Mouse (Mus musculus) thymus, postnatal 36 days (tissue): ENCODE data around the gene Samd8.

Experiments used
- DNase-seq, 2 experiments: peaks; one replicate each; pipeline ENCODE4 v3.0.0; 2022; ENCODE audit warnings: mixed read lengths in 2 of 2

Samd8 gene

DNA sequence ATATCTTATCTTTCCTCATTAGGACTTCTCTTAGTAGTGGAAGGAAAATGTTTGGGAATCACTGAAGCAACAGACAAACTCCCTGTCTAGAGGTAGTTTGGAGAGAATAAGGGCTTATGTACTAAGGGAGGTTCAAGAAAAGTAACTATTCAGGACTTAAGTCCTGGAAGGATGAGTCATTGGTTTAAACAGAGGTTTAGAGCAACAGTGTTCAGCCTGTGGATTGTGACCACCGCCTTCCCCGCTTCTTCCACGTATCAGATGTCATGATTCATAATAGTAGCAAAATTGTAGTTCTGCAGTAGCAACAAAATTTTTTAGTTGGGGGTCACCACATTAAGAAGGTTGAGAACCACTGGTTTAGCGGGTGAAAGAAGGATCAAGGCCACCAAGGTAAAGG lies 50.3 kb downstream of the Samd8 start:
- no peak for DNase-seq

DNA sequence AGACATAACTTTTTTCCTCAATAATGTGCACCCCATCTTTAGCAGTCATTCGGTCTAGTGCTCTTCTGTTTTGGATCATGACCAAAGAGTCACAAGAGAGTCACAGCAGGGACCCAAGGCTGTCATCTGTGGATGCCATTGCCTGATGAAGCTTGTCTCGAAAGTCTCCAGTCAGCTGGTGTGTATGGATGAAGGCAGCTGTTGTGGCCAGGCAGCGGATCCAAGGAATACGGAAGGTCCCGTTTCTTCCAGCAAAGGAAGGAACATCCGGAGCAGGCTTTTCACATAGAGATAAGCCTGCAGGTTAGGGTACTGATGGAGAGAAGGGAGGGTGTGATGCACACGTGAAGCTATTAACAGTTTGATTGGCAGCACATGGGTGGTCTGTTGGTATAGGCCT lies 51.3 kb downstream of the Samd8 start:
- no peak for DNase-seq

DNA sequence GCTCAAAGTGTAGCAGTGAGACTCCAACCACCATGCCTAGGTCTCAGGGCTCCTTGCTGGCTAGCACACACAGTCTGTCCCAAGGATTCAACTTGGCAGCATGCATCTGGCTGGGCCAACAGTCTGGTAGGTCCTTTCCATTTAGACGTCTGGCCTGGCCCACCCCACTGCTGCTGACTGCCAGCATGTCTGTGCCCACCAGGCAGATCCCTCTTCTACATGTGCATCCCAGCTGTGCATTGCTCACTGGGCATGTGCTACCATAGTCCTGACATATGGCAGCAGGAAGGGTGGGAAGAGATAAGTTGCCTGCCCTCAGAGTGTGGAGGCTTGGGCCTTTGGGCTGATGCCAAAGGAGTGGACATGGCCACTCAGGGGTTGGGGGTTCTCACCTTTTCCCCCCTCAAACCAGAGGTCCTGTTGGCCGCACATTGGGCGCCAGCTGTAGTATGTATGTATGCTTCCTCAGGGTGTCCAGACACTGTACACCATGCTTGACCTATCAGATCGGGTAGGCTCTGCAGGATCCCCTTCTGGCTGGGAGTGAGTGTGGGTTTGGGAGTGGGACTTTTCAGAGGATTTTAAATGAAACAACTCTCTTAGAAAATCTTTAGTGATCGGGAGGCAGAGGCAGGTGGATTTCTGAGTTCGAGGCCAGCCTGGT lies 52.3 kb downstream of the Samd8 start:
- DNase-seq = no peak

DNA sequence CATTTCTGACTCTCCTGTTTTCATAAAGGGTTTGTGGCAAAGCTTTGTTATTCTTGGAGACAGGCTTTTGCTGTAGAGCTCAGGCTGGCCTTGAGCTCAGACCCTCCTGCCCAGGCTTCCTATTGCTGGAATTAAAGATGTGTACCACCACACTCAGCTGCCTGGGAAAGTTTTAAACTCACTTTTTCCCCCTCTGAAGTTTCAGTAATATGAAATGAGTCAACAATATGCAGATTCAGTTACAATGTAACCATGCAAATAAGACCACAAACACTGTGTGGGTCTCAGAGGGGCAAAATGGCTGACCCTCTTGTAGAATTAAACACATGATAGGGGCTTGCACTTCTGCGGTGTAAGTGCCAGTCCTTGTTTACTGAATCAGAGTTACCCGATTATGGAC lies 55.9 kb downstream of the Samd8 start:
- no peak for DNase-seq

DNA sequence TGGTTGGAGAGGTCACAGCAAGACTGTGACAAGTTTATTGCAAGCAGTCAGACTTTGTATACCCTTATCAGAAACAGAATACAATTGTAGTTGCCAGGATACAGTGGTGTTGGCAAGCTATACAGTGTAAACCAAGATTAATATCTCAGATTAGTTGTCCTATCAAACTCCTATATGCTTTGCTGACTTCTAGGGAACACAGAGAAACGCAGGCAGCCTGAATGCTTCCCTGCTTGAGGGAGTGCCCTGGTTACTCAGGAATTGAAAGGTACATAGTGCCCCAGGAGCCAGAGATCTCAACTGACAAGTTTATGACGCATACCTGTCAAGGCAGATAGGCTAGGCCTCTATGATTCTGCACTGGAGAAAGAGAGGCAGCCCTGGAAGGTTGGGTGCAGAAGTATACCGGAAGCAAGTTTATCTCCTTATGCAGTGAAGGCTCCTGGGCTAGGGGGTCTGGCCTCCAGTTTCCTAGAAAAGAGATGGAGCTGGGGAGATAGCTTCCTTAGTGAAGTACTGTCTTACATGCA lies 56.4 kb downstream of the Samd8 start:
- DNase-seq = no peak

DNA sequence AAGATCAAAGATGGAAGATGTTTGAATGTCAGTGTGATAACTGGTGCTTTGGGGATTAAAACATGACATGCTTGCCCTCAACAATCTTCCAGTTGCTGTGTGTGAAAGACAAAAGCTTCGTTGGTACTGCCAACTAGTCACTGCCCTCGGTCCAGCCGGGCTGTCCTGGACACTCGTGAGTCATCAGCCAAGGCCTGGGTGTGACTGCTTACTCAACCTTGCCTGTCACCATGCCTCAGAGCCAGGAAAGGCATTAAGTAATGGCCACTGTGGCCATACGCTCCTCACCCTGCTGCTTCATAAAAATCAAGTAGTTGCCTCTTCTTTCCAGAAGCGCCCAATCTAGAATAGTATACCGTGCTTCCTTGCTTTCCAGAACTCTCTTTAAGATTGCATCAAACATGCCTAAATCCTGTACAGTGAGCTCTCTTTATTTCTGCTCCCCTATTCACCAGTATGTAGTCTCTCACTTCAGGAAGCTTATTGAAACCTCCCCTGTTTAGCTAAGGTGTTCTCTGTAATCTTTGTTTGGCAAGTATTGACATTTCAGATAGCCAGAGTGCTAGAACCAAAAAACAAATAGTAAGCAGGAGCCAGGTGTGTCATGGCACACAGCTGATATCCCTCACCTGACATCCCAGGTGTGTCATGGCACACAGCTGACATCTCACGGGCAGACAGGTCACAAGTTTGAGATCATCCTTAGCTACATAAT lies 58.0 kb downstream of the Samd8 start:
- DNase-seq = no peak

DNA sequence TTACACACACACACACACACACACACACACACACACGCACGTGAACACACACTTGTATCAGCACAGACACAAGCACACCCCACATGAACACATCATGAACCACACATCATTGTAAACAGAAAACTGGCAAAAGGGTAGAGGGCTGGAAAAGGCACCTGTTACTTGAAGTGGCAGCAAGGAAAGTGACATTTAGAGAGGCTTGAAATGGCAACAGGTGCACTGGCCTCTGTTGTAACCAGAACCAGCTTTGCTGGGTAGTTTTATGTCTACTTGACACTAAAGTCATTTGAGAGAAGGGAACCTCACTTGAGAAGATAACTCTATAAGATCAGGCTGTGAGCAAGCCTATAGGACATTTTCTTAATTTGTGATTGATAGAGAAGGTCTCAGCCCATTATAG lies 59.1 kb downstream of the Samd8 start:
- no peak for DNase-seq

DNA sequence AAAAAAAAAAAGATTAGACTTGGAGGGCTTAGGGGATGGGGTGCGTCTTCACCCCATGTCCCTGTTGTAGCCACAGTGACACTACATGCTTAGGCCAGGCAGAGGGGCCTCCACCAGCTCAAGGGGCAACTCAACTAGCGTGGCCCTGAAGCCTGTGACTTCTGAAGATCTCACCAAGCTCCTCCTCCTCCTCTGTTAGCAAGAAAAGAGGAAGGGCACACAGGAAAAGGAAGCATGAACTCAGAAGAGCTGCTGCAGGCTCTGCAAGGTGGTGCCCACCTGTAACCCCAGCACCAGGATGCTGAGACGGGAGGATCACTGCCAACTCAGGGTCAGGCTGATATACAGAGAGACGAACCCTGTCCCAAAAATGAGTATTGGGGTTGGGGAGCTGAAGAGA lies 61.0 kb downstream of the Samd8 start:
- DNase-seq = no peak

DNA sequence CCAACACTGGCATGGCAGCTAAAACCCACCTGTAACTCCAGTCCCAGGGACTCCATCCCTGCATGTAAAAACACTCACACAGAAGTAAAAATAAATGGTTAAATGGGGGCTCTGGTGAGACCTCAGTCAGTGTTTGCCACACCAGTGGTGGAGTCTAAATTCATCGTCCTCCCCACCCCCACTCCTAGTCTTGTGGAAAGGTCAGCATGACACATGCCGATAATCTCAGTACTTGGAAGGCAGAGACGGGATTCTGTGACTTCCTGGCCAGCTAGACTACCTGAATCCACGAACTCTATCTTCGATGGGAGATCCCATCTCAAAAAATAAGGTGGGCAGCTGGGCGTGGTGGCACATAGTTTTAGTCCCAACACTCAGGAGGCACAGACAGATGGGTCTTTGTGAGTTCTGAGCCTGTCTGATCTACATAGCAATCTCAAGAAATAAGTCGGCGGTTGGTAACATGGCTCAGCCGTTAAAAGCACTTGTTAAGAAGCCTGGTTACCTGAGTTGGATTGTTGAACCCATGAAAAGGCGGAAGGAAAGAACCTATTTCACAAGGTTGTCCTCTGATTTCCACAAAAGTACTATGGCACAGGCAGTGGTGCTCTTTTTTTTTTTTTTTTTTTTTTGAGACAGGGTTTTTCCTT lies 61.5 kb downstream of the Samd8 start:
- DNase-seq = no peak

DNA sequence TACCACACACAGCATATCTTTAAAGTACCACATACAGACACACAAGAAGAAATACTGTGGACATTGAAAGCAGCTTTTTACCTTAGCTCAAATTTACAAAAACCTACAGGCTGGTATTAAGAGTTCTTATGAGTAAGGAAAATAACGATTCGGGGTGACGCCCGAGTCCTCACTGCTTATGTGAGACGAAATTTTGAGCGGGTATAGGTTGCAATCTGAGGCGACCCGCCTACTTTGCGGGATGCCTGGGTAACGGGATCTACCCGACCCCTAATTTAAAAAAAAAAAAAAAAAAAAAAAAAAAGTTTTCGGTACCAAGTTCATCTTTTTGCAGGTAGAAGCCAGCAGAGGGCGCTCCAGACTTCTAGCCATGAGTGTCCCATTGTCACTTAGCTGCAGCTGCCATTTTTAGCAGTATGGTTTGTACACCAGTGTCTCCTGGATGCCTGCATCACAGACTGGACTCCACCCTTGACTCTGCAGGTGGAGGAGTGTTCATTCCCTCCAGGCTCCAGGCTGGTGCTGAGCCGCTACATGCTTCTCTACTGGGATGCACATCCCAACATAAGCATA lies 62.3 kb downstream of the Samd8 start:
- DNase-seq = peak; percentile 68 to 69

DNA sequence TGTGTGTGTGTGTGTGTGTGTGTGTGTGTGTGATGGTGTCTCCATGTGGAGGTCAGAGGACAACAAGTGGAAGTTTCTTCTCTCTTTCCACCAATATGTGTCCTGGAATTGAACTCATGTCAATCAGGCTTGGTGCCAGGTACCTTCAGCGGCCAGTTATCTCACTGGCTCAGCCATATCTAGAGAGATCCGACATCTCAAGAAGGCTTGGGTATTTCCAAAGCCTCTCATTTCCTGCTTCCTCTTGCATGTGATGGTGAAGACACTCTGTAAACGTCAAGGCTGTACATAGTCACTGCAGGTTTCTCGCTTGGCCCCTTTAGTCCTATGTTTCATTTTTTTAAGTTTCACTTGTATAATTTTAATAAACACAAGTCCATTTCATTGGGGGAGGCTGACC lies 62.9 kb downstream of the Samd8 start:
- DNase-seq = no peak

DNA sequence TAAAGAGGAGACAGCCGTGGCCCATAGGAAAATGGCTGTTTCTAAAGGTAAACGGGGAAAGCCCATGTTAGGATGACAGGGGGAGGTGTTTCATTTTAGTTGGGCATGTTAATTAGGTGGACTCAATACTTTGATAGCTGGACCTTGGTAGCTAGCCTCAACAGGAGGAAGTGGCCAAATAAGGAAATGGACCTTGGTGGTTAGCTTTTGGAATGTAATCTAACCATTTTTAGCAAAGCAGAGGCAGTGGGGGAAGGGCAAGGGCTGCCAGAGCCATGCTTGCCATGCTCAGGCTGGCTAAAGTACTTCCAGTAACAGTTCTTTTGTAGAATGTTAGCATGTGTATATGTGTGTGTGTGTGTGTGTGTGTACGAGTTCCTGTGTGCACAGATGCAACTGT lies 63.5 kb downstream of the Samd8 start:
- DNase-seq = no peak

DNA sequence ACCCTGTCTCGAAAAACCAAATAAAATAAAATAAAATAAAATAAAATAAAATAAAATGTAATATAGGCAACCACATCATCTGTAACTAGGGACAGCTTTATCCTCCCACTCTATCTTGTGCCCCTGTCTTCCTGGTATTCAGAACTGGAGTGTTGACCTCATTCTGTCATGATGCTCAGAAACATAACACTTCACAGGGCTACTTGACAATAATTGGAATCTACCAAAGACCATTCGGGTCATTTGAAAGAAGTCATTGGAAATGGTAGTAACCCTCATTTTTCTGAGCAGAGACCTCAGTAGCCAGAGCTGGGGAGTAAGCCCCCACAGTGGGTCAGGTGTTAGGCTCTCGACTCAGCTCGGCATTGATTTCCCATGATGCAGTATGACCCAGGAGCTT lies 64.3 kb downstream of the Samd8 start:
- no peak for DNase-seq

DNA sequence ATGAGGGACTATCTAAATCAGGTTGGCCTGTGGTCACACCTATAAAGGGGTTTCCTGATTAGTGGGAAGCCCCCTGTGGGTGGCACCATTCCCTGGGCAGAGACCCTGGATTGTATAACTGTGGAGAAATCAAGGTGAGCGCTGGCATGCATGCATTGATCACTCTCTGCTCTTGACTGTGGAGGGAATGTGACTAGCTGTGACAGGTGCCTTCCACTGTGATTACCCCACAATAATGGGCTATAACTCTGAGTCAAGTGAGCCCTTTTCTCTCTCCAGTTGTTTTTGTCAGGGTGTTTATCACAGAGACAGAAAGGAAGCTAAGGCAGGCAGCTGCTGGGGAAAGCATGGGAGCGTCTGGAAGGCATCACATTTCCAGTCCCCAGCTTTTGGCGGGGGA lies 65.9 kb downstream of the Samd8 start:
- DNase-seq = no peak

DNA sequence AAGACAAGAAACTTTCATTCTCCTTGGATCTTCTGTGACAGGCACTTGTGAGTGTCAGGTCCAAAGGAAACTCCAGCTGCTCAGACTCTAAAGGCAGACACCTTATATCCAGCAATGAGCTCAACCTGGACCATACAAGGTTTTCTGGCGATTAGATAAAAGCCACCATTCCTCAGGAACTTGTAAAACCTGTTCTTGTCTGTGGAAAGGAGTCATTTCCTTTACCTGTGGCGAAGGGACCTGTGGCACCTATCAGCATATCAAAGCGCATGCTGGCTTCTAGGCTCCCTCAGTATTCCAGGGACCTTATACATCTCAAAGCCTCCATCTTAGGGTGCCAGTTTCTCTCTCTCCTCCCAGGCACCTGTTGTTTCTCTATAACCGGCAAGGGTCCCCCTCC lies 67.1 kb downstream of the Samd8 start:
- DNase-seq = no peak

DNA sequence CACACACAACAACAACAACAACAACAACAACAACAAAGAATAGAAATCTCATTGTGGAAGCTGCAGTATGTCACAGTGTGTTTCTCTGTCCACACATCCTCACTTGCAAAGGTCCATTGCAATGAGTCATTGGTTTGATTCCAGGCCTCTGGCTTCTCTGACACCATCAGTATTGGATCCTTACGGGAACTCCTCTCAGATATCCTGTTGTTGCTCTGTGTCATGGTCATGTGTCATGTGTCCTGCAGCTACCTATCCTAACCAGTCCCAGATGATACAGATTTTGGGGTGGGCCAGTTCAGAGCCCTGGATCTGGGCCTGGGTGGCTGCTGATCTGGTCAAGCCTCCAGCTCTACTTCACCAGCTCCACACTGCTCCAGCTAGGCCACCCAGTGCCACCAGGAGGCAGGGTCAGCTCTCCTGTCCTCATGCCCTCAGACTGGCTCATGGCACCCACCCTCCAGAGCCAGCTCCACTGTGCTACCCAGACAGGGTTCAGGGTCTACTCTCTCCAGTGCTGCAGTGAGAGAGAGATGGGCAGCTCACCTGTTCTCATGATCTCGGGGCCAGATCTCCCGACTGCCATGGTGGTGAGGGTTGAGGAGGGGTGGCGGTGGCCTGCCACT lies 70.7 kb downstream of the Samd8 start:
- no peak for DNase-seq

DNA sequence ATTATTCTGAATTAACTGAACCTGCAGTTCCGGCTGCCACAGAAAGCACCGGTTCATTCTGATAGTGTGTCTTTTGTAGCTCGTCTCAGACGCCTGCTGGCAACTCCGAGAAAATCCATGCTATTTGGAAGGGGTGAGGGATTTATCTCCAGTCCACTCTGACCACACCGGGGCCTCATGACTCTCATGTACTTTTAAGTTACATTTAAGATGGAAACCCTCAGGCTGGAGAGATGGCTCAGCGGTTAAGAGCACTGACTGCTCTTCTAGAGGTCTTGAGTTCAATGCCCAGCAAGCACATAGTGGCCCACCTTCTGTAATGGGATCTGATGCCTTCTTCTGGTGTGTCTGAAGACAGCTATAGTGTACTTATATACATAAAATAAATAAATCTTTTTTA lies 72.0 kb downstream of the Samd8 start:
- no peak for DNase-seq

DNA sequence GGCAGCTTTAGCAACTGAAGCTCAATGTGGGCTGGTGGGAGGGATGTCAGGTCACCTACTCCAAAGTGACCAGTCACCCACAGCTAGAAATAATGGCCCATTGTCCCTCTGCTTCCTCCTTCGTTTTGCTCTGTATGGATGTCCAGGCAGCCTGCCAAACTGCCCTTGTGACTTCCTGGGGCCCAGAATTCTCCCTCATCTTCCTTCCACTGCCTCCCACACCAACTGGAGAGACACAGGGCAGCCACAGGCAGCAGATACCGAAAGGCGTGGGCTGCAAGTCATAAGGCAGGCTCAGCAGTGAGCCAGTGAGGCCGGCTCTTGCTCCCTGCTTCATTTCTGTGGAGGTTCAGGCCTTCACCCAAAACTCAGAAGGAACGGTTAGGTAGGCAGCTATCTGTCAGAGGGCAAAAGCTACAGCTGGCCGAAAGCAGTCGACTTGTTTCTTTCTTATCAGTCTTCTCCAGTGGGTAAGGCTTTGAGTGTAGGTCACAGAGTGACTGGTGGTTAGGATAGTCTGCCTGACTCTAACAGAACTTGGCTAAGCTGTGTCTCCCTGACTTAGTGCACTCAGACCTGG lies 72.6 kb downstream of the Samd8 start:
- no peak for DNase-seq

DNA sequence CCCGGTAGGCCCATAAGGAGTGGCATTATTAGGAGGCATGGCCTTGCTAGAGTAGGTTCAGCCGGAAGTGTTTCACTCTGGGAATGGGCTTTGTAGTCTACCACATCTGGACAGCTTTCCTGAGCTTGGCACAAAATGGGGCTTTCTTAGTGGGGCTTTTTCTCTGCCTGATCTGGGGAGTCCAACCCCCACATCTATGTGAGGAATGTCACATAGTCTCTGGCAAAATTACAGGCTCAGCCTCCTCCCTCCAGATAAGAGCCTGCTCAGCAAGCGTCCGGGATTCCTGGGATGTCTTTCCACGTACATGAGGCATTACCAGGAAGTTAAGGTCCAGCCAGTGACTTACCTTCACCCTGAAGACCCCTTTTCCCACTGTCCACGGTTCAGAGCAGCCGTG lies 73.6 kb downstream of the Samd8 start:
- no peak for DNase-seq

DNA sequence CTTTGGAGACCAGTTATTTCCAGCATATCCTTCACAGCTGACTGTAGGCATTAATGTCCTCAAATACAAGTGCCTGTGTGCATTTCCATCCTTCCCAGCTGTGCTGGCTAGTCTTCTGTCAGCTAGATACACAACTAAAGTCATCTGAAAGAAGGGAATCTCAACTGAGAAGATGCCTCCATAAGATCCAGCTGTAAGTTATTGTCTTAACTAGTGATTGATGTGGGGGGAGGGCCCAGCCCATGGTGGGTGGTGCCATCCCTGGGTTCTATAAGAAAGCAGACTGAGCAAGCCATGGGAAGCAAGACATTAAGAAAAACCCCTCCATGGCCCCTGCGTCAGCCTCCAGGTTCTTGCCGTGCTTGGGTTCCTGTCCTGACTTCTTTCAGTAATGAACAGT lies 74.6 kb downstream of the Samd8 start, which contains the start of gene Vdac2:
TSS of gene Vdac2 (plus strand) at position 301 of the 400 bp plus-strand sequence.
- no peak for DNase-seq

DNA sequence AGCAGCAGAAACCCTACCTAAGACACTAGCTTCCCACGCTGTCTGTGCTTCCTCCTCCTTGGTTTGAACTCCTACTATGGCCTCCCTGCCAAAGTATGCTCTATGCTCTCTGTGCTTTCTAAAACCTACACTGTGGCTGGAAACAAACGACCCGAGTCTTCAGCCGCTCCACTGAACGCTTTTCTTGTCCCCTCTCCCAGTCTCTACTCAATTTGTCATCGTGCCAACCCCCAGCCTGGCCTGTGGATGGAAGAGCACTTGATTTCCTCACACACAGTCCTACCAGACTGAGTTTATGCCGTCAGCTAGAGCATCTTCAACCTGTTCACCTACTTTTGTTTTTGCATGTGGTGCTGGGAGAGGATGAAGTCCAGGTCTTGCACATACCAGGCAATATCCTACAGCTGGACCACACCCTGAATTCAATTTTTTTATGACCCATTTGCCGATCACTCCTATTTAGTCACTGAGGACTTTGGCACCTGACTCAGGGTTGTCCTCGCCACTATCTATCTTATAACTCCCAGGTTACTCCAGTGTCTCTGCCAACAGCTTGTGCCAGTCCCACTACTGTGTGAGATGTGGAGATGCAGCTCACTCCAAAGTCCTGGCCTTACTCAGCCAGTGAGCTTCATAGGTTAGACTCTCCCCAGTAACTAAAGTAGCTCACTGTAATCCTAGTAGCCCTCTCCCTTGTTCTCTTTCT lies 75.6 kb downstream of the Samd8 start:
- DNase-seq = no peak
